Mouse (Mus musculus) granulocyte monocyte progenitor cell, adult 5-6 weeks (primary cell): ENCODE results near the gene Kri1. TPM values are rescaled to one million over a fixed set of nuclear protein-coding genes. Genes with fewer than 3 reads are reported as not detected.
"Not testable (repeated sequence)": the region's sequence is repeated elsewhere in the genome, so short reads cannot be mapped to it uniquely, and the experiment has no call there.

Source experiments
- ATAC-seq: replicated peaks from 2 replicates; pipeline ENCODE4 v1.8.0; 2016; ENCODE audit warnings: mild to moderate bottlenecking, moderate TSS enrichment, inconsistent platforms; ENCODE audit not compliant: poor library complexity, severe bottlenecking
- total RNA-seq, 2 experiments: library from RNA; stranded (forward) in 1 of 2; stranded (reverse) in 1 of 2; fragments of 200-712, 200-1000 nt in 1 of 2; fragments of >200 nt in 1 of 2; fragmentation: Nextera tagmentation in 1 of 2; gene quantifications; 2 replicates each; pipeline ENCODE4 v1.2.3; 2014 to 2017

Kri1 gene
- total RNA-seq, 2 experiments from 2014 or later, result 56.3 to 86.0 TPM

DNA sequence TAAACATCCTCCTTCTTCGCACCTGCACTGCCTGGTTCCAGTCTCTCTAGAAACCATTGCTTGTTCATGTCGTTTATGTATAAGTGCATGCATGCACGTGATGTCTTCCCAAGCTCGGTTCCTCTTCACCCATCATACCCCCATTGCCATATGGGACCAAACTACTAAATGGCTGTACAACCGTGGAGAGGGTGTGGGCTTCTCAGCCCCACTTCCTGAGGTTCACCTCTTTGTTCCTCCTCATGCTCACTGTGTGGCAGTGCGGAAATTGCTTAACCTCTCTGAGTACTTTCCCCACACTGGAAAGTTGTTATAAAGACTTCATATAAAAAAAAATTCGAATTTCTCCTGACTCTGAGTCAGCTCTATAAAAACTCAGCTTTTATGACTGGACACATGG lies 28.9 kb upstream of the Kri1 start:
- peak; percentile 79 for ATAC-seq

DNA sequence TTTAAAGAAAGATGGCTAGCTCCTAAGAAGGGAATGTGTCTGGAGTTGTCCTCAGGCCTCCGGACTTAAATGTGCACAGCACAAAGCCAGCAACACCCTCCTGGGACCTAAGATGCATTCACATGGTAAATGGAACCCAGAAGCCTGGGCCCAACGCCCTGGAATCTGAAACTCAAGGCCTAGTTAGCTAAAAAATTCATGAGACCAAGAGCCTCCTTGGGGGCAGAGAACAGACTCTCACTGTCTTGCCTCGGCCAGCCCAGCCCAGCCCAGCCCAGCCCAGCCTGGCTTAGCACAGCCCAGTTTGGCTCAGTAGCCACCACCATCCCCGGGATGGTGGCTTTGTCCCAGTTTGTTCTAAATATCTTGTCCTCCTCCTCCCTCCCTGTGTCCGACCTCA lies 27.7 kb upstream of the Kri1 start:
- ATAC-seq, result no peak

DNA sequence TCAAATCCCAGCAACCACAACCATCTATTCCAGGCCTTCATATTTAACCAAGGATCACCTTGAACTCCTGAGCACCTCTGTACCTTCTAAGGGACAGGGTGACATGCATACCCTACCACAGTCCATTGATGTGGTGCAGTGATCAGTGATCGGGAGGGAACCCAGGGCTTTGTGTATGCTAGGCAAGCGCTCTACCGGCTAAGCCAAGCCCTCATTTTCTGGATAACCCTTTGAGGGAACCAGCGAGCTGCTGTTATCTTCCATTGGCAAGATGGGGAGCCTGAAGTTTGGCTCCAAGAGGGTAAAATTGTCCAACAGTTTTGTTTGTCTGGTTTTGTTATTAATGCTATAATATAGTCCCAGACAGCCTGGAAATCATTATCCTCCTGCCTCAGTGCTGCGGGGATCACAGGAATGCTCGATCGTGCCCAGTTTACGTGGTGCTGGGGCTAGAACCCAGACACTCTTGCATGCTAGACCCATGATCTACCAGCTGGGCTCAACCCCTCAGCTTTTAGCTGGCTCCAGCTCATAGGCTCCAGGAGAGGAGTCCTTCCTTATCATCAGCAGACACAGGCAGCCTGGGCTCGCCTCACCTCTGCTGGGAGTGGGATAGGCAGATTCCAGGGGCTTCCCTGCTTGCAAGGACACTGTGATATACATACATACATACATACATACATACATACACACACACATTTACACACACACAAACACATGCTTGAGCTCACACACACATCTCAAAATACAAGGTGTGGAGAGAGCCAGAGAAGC lies 26.8 kb upstream of the Kri1 start:
- ATAC-seq, result no peak

DNA sequence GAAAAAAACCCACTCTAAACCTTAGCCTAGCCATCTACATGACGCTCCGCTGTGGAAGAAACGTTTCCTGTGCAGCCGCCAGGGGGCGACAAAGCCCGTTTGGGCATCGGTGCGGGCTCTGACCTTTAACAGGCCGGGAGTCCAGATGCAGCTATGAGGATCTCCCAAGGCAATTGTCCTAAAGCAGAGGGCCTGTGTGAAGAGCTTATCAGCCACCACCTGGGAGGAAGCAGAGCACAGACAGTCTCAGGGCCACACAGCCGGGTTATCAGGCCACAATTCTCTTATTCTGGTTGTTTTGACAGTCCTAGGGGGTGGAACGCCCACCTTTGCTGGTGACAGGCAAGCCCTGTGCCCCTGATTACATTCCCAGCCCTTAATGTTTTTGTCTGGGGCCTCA lies 25.6 kb upstream of the Kri1 start:
- ATAC-seq, result peak; percentile 67

DNA sequence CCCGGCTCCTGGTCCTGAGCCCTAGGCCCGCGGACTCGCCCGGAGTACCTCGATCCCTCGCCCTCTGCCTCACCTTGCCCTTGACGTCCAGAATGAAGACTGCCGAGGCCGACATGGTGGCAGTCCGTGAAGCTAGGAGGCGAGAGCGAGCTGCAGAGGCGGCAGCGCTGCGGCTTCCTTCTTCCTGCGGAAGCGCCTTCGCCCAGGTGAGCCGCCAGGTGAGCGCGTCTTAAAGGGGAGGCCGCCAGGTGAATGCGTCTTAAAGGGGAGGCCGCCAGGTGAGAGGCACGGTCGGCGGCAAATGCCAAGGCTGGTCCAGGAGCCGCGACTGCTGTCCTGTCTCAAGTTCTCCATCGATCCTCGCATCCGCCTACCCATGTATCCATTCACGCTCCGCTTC lies 24.4 kb upstream of the Kri1 start, which contains the start of gene Ap1m2:
Gene Ap1m2 (minus strand): TSS at position 204 of the 400 bp plus-strand sequence.
- no peak for ATAC-seq

DNA sequence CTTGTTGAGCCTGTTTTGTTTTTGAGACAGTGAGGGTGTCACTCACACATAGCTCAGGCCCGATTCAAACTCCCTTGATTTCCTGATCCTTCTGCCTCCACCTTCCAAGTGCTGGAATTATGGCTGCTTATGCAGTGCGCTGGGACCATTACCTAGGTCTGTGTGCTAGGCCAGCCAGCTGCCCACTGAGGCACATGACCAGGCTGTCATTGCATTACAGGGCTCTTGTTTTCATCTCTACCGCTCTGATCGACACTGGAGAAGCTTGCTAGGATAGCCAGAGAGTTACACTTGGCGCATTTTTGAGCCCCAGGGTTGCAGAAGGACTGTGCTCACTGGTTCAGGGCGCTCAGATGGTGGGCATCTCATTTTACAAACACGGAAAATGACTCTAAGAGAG lies 23.9 kb upstream of the Kri1 start:
- ATAC-seq, result no peak

DNA sequence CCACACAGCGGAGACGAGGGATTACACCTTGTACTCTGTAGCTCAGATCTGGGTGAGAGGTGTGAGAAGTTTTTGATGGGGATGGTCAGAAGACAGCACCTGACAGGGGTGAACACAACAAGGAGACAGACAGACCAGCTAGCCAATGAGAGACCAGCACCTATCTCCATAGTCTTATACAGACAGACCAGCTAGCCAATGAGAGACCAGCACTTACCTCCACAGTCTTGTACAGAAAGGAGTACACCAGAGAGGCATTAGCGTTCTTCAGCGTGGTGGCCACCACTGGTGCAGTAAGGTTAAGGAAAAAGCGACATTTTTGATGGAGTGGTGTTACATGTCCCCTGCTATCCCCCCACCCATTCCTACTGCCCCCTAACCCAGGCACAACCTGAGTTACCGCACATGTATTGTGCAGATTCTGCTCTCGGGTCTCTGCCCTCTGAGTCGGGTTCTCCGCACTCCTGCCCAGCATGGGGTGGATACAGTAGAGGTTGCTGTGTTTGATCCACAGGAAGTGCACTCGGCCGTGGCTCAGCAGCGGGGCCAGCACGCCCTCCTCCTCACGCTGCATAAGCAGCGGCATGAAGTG lies 21.5 kb upstream of the Kri1 start:
- ATAC-seq, result peak; percentile 63

DNA sequence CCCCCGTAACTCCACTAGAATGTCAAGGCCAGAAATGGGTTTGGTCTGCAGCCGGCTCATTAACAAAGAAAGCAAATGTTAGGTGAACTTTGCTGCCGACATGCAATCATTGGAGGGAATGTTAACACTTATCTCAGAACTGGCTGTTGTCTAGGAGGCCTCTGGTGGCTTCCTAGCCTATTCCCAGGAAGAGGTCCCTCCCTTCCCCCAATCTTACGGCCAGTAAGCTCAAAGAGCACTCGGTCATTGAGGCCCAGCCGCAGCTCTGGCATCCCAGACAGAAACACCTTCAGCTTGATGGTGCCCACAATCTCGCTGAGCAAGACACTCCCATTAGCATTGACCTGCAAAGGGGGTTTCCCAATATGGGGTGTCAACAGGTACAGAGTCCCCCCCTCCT lies 17.3 kb upstream of the Kri1 start:
- ATAC-seq, result no peak

DNA sequence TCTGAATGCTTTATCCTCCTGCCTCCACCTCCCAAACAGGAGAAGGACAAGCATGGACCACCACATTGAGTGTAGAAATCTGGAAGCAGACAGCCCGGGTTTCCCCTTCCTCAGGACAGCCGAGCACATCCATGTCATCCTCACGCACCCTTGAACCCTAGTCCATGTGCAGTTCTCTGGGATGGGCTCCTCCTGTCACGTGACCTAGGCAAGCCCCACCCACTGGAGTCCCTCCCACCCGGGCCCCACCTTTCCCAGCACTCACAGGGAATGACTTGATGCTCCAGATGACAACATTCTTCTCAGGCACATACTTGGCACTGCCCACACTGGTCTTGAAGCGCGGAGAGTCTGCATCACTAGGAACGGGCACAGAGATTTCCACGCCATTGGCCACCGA lies 11.2 kb upstream of the Kri1 start:
- ATAC-seq, result no peak

DNA sequence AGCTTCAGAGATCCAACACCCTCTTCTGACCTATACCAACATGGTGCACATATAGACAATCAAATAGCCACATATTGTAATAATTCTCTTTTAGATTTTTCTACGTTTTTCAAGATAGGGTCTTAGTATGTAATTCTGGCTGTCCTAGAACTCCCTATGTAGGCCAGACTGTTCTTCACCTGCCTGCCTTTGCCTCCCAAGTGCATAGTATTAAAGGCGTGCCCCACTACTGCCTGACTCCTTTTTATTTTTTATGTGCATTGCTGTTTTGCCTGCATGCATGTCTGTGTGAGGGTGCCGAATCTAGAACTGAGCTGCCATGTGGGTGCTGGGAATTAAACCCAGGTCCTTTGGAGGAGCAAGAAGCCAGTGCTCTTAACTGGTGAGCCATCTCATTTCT lies 4.5 kb upstream of the Kri1 start:
- ATAC-seq, result no peak

DNA sequence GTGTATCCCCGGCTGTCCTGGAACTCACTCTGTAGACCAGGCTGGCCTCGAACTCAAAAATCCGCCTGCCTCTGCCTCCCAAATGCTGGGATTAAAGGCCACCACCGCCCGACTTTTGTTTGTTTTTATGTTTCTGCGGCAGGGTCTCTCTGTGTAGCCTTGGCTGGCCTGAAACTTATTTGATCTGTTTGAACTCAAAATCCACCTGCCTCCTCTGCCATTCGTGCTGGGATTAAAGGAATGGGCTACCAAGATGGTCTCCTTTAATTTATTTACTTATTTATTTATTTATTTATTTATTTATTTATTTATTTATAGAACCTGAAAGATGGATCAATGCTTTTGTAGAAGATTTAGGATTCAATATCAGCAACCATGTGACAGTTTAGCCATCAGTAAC lies 4.1 kb upstream of the Kri1 start:
- not testable (repeated sequence) for ATAC-seq

DNA sequence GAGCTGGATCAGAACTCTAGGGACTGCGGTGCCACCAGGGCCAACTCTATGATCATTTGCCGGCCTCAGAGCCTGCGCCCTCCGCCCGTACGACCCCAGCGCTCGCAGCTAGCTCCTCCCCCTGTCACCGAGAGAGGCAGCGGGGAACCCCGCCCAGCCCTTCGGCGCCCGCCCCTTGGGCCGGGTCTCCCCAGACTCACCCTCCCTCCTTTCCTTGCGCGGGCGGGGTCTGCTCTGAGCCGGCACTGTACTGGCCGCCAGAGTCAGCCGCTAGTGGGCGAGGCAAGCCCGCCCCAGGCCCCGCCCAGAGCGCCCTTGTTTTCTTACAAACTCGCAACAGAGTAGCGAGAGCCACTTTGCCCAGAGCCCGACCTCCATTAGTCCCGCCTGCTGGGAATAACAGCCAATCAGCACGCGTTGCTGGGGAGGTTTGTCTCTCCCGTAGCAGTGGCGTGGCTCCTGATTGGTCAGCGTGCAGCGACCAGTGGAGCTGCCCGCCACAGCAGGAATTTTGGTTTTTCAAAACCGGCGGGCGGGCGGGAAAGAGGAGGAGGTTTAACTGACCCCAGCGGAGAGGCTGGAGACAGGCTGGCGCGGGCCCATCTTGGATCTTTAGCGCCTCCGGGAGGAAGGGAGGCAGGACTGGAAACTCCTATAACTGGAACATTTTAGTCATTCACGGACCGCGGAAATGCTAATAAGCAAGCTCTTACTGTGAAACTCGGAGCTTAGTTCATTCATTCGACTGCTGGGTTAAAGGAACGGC lies 3.4 kb upstream of the Kri1 start, which contains the start of gene Cdkn2d:
Gene Cdkn2d (minus strand): TSS at position 386 of the 766 bp plus-strand sequence.
- peak; percentile 61 for ATAC-seq

DNA sequence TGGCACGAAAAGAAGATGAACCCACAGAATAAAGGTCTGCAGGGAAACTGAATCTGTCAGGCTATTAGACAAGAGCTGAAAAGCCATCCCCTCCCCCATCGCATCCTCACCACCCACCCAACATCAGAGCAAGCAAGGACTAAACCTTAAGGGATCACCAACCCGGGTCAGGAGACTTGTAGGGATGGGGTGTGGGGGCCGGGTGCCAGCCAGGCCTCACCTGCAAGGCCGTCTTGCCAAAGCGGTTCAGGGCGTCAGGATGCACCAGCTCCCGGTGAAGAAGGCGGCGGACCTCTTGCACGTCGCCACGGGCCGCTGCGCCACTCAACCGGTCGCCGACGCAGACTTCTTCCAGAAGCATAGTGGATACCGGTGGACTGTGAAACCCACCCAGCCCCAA lies 2.8 kb upstream of the Kri1 start:
- 0 out of 2 replicates have a peak, but pooled peaks have one; percentile 0 for ATAC-seq

DNA sequence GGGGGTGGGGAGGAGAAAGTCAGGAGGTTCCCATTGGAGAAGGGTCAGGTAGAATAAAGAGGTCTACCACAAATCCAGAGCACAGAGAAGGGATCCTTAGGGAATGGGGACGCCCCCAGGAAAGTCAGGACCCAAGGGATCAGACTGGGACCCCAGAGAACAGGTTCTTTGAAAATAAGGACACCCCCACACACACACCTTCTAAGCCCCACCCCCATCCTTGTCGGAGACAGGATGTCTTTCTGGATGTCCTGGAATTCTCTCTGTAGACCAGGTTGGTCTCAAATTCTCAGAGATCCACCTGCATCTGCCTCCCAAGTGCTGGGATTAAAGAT lies 1.5 kb upstream of the Kri1 start:
- no peak for ATAC-seq

DNA sequence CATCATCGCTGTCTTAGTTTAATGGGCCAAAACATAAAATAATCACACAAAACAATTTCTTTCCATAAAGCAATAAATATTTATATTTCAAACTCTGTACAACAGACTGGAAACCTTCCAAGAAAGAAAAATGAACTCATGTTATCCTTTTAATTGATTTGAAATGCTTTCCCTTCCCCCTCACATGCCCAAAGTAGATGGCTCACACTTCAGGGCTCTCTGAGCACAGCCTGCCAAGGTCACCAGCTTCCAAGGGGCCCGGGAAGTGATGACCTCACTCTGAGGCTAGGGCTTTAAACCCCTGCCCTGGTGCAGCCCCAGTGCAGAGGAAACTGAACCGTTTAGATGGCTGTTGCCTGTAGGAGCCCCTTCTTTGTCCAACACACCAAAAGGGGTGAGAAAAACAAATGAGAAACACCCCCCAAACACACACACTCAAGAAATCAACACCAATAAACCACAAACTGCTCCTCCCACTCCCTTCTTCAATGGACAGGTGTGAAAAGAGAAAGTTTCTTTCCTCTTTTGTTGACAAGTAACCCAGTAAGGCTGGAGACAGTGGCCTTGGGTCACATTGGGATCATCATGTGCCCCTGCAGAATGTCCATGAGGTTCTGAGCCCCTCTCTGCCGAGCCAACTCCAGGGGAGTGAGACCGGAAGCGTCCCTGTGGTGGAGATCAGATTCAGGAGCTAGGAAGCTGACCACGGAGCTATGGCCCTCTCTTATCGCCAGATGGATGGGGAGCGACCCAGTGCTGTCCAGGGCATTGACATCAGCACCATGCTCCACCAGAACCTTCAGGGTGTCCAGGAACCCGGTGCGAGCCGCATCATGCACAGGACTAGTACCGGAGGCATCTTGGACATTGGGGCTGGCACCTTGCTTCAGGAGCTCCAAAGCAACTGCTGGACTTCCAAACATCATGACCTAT lies 901 bp upstream of the Kri1 start:
- ATAC-seq, result 0 out of 2 replicates have a peak, but pooled peaks have one; percentile 8

DNA sequence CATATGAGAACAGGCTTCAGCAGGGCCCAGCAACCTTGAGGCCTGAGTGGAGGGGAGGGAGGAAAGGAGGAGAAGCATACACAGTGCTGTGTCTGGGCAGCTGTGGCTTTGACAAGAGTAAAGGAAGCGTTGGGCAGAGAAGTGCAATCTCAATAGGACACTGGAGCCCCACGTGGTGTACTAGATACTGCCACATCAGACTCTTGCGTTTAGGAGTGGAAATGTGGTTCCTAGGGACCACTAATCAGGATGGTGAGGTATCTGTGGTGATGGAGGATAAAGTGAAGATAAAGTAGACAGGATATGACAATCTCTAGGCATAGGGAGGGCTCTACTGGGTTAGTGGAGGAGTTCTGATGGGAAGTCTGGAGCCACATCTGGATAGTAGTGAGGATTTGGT lies 1.0 kb downstream of the Kri1 start:
- ATAC-seq, result peak; percentile 2; the same call in 1 of the 2 replicates

DNA sequence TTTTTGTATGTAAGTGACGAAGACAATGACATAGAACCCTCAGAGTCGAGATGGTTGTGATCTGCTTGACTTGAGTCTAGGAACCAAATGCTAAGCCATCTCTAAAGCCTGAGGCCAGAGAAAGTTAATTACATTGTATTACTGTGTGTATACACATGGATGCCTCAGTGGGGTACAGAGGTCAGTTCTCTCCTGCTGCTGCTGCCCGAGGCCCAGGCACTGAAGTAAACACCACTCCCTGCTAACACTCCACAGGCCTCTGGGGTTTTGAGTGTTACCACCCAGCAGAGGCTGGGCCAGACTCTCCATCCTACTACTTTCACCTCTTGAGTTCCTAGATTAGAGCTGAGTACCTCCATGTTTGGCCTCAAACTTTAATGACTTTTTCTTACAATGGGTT lies 3.8 kb downstream of the Kri1 start:
- ATAC-seq, result no peak

DNA sequence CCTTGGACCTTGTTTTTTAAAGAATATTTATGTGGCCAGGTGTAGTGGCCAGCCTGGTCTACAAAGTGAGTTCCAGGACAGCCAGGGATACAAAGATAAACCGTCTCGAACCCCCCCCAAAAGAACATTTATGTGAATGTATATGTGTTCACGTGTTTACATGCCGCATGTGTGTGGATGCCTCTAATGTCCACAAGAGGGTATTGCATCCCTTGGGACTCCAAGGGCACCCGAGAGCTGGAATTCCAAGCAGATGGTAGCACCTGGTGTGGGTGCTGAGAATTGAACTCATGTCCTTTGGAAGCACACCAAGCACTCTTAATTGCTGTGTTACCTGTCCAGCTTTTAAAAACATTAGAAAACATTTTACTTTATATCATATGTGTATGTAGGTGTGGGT lies 4.2 kb downstream of the Kri1 start:
- ATAC-seq, result no peak

DNA sequence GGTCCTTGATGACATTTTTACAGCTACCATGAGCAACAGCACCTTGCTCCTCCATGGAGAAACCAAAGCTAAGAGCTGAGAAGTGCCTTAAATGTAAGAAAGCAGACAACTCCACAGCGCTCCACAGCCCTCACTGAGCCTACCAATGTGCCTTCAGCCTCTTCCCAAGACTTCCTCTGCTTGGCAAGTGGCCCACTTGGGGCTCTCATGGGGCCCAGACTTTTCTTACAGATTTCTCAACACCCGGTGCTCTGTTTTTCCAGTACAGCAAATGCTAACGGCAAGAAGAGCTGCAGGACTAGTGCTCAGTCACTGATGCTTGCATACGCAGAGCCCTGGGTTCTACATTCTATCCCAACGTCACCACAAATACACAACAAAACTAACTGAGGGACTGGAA lies 10.0 kb downstream of the Kri1 start:
- no peak for ATAC-seq

DNA sequence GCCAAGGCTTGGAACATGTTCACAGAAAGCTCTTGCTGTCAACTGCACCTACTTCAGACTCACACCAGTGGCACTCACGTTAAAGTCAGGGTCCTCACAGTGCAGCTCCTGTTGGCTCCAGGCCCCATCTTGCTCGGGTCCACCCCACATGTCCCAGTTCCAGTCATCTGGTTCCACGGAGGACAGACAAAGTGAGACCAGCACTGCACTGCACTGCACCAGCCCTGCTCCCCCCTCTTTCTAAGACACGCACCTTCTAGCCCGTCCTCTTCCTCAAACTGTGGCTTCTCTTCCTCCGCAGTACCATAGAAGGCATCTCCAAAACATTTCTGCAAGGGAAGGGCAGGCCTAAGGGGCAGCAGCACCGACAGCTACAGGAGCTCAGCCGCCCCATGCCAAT lies 11.5 kb downstream of the Kri1 start:
- no peak for ATAC-seq
